Mouse (Mus musculus) midbrain, embryonic 16.5 days (tissue): ENCODE results near the gene Ptprn2. TPM values are rescaled to one million over a fixed set of nuclear protein-coding genes. Genes with fewer than 3 reads are reported as not detected.

Experiments
- ATAC-seq: fragments of 200-750 bp; cut with Nextera tagmentation; 2 replicates; pipeline ENCODE4 v1.8.0; 2017; ENCODE audit warnings: moderate TSS enrichment
- H3K27ac ChIP-seq: fragments of 300-500 bp; sonication (generic); 2 replicates; pipeline ENCODE4 v1.5.1; 2014; ENCODE audit warnings: mild to moderate bottlenecking, low read length, mixed read lengths
- H3K27me3 ChIP-seq: fragments of 300-500 bp; sonication (generic); 2 replicates; pipeline ENCODE4 v1.6.1; 2014; ENCODE audit warnings: low read depth, low read length, mixed read lengths; ENCODE audit not compliant: control insufficient read depth, insufficient read depth
- H3K36me3 ChIP-seq: fragments of 300-500 bp; sonication (generic); 2 replicates; pipeline ENCODE4 v1.6.1; 2014; ENCODE audit warnings: mild to moderate bottlenecking, low read length, moderate library complexity, mixed read lengths; ENCODE audit not compliant: control insufficient read depth, insufficient read depth
- H3K4me1 ChIP-seq: fragments of 300-500 bp; sonication (generic); 2 replicates; pipeline ENCODE4 v1.6.1; 2014; ENCODE audit warnings: mild to moderate bottlenecking, low read length, mixed read lengths; ENCODE audit not compliant: control insufficient read depth, insufficient read depth
- H3K4me2 ChIP-seq: fragments of 300-500 bp; sonication (generic); 2 replicates; pipeline ENCODE4 v1.6.1; 2014; ENCODE audit warnings: mild to moderate bottlenecking, low read length, mixed read lengths
- H3K4me3 ChIP-seq: fragments of 300-500 bp; sonication (generic); 2 replicates; pipeline ENCODE4 v1.5.1; 2014; ENCODE audit warnings: low read depth, mild to moderate bottlenecking, low read length, moderate library complexity, mixed read lengths
- H3K9ac ChIP-seq: fragments of 300-500 bp; sonication (generic); 2 replicates; pipeline ENCODE4 v1.6.1; 2014; ENCODE audit warnings: low read depth, low read length, mixed read lengths
- H3K9me3 ChIP-seq: fragments of 300-500 bp; sonication (generic); replicated peaks from 2 replicates; pipeline ENCODE4 v1.6.1; 2014; ENCODE audit warnings: mild to moderate bottlenecking, low read length, mixed read lengths; ENCODE audit not compliant: control insufficient read depth, poor library complexity, severe bottlenecking
- WGBS: fragments of 180-500 bp; shearing (Covaris S2); extraction: QIAGEN DNeasy Blood & Tissue Kit; methylation state at CpG from one replicate; pipeline ENCODE4 v1.1.7; 2014; 5-methylcytosine and 5-hydroxymethylcytosine counted together
- polyA plus RNA-seq: library from polyadenylated mRNA; unstranded; fragments of >200 nt; fragmentation: Nextera tagmentation; extraction: Ambion mirVana; gene quantifications from 2 replicates; pipeline ENCODE4 v1.2.1, GENCODE M21; 2015

Ptprn2 gene
- polyA plus RNA-seq, 1 experiment from 2014 or later, result 15.6 TPM

GRCm38 (mm10) chr12:117257205-117257920 lies 771.8 kb downstream of the Ptprn2 start:
- Histone ChIP-seq H3K4me2 (no peak overlapping the region), H3K4me1 (peaks cover 43% of the 10 kb centered on the region), H3K36me3 (0 out of 2 replicates have a peak, but pooled peaks cover 6% of the 10 kb centered on the region), H3K9ac (peak overlapping the region; percentile 51; the same call in 1 of the 2 replicates), H3K27me3 (no peaks in the 10 kb centered on the region), H3K27ac (peak overlapping the region; percentile 86), H3K4me3 (no peak overlapping the region), H3K9me3 (no peaks in the 10 kb centered on the region)
- ATAC-seq, result peak; percentile 64; the same call in 1 of the 2 replicates
- 7% methylated on average over 20 of the region's 20 CpGs for WGBS

GRCm38 (mm10) chr12:117257921-117258497 lies 772.5 kb downstream of the Ptprn2 start:
- Histone ChIP-seq H3K4me1 (peaks cover 41% of the 10 kb centered on the region), H3K36me3 (peaks cover 9% of the 10 kb centered on the region; the same call in 1 of the 2 replicates)
- peak; percentile 49 for ATAC-seq

GRCm38 (mm10) chr12:117260391-117261164 lies 775.1 kb downstream of the Ptprn2 start:
- Histone ChIP-seq H3K9me3 (no peaks in the 10 kb centered on the region), H3K27me3 (no peaks in the 10 kb centered on the region), H3K36me3 (peaks cover 7% of the 10 kb centered on the region; the same call in 1 of the 2 replicates), H3K4me2 (no peak overlapping the region), H3K4me3 (no peak overlapping the region), H3K9ac (no peak overlapping the region), H3K27ac (peak overlapping the region; percentile 59), H3K4me1 (peaks cover 29% of the 10 kb centered on the region)
- WGBS, result 55% methylated on average over 6 of the region's 6 CpGs
- ATAC-seq, result no peak

More at GRCm38 (mm10) chr12:117257921-117258497, 772.5 kb downstream of the Ptprn2 start:
- Histone ChIP-seq H3K27me3 (no peaks in the 10 kb centered on the region), H3K9ac (peak overlapping the region; percentile 44; the same call in 1 of the 2 replicates), H3K4me3 (no peak overlapping the region), H3K27ac (peak overlapping the region; percentile 86), H3K4me2 (no peak overlapping the region), H3K9me3 (no peaks in the 10 kb centered on the region)
- WGBS, result 10% methylated on average over 12 of the region's 12 CpGs

GRCm38 (mm10) chr12:117261165-117261440 lies 775.6 kb downstream of the Ptprn2 start:
- no peak overlapping the region for H3K4me3 ChIP-seq
- no peaks in the 10 kb centered on the region for H3K9me3 ChIP-seq
- H3K4me2 ChIP-seq, result no peak overlapping the region
- H3K4me1 ChIP-seq, result peaks cover 23% of the 10 kb centered on the region
- no peak overlapping the region for H3K27ac ChIP-seq
- WGBS, result 43% methylated on average over 3 of the region's 3 CpGs
- ATAC-seq, result no peak
- H3K36me3 ChIP-seq, result peaks cover 3% of the 10 kb centered on the region; the same call in 1 of the 2 replicates
- H3K9ac ChIP-seq, result no peak overlapping the region
- no peaks in the 10 kb centered on the region for H3K27me3 ChIP-seq

GRCm38 (mm10) chr12:117262003-117262402 lies 776.5 kb downstream of the Ptprn2 start:
- Histone ChIP-seq H3K27ac (no peak overlapping the region), H3K4me2 (no peak overlapping the region), H3K4me3 (no peak overlapping the region), H3K9me3 (no peaks in the 10 kb centered on the region), H3K27me3 (no peaks in the 10 kb centered on the region), H3K9ac (no peak overlapping the region), H3K4me1 (peaks cover 17% of the 10 kb centered on the region), H3K36me3 (peaks cover 3% of the 10 kb centered on the region; the same call in 1 of the 2 replicates)
- 60% methylated on average over 2 of the region's 2 CpGs for WGBS
- ATAC-seq, result no peak

GRCm38 (mm10) chr12:117263081-117263480 lies 777.6 kb downstream of the Ptprn2 start:
- Histone ChIP-seq H3K4me2 (no peak overlapping the region), H3K4me3 (no peak overlapping the region), H3K9me3 (no peaks in the 10 kb centered on the region), H3K36me3 (peaks cover 3% of the 10 kb centered on the region; the same call in 1 of the 2 replicates), H3K27ac (peak overlapping the region; percentile 0; the same call in 1 of the 2 replicates), H3K27me3 (no peaks in the 10 kb centered on the region), H3K9ac (no peak overlapping the region), H3K4me1 (peaks cover 8% of the 10 kb centered on the region)
- WGBS, result 76% methylated on average over 2 of the region's 2 CpGs
- ATAC-seq, result no peak

GRCm38 (mm10) chr12:117265211-117265610 lies 779.7 kb downstream of the Ptprn2 start:
- Histone ChIP-seq H3K27ac (peak overlapping the region; percentile 3; the same call in 1 of the 2 replicates), H3K4me2 (no peak overlapping the region), H3K9me3 (no peaks in the 10 kb centered on the region), H3K9ac (no peak overlapping the region), H3K36me3 (peaks cover 7% of the 10 kb centered on the region), H3K27me3 (no peaks in the 10 kb centered on the region), H3K4me1 (peaks cover 15% of the 10 kb centered on the region), H3K4me3 (no peak overlapping the region)
- ATAC-seq, result no peak
- 41% methylated on average over 1 of the region's 1 CpGs for WGBS

GRCm38 (mm10) chr12:117268543-117269172 lies 783.1 kb downstream of the Ptprn2 start:
- Histone ChIP-seq H3K4me2 (no peak overlapping the region), H3K9ac (peak overlapping the region; percentile 20; the same call in 1 of the 2 replicates), H3K27me3 (no peaks in the 10 kb centered on the region), H3K27ac (peak overlapping the region; percentile 67), H3K36me3 (peaks cover 7% of the 10 kb centered on the region; the same call in 1 of the 2 replicates), H3K9me3 (no peaks in the 10 kb centered on the region), H3K4me1 (peaks cover 34% of the 10 kb centered on the region), H3K4me3 (no peak overlapping the region)
- 73% methylated on average over 7 of the region's 7 CpGs for WGBS
- no peak for ATAC-seq
